Comparison of ENCODE assay signal across 8 mouse cellular contexts in genomic region chr6:48446256-48446655, GRCm38 (mm10). TPM values are rescaled to one million over a fixed set of nuclear protein-coding genes. Genes with fewer than 3 reads are reported as not detected.
DNase-seq lines count a peak whose midpoint lies in the region; ATAC-seq and TF ChIP-seq lines count a peak whose summit lies in the region.

No protein-coding gene starts in this region.

- no peak for TF ChIP-seq CTCF in E14TG2a.4 (conservative IDR thresholded peaks at IDR 0.05; ENCODE audit: low read length)

- H3K4me3 ChIP-seq in E14TG2a.4 (replicated peaks; ENCODE audit: low read length): peak overlapping the region; percentile 85
- peak overlapping the region; percentile 82 for H3K4me3 ChIP-seq in brown adipose tissue, adult 24 weeks (ENCODE audit: insufficient read depth, low read depth, low read length)
- H3K4me3 ChIP-seq in liver, embryonic 12.5 days: peak overlapping the region; percentile 65; the same call in 1 of the 2 replicates

- peaks cover 20% of the 10 kb centered on the region for H3K4me1 ChIP-seq in E14TG2a.4 (replicated peaks; ENCODE audit: low read depth, low read length)
- H3K4me1 ChIP-seq in brown adipose tissue, adult 24 weeks (ENCODE audit: control insufficient read depth, insufficient read depth, insufficient read length, low read length): peaks cover 9% of the 10 kb centered on the region
- H3K4me1 ChIP-seq in liver, embryonic 12.5 days: peaks cover 21% of the 10 kb centered on the region; the same call in 1 of the 2 replicates

- intact Hi-C loops in heart, postnatal 36 days (cut with DNase I): no loop called here

- DNase-seq in heart, postnatal 36 days: peak; percentile 17 to 37
- DNase-seq in thymus, postnatal 10 days (ENCODE audit: low spot score in 2 of 2): no peak
- DNase-seq in ovary, postnatal 10 days (ENCODE audit: low spot score): no peak
- no peak for DNase-seq in yolk sac, embryonic 10.5 days (ENCODE audit: low spot score)

- ATAC-seq in liver, embryonic 12.5 days: no peak
- no peak for ATAC-seq in CD4-positive, CD25-positive, alpha-beta regulatory T cell, adult 4 months

- 47% methylated on average over 3 of the region's 3 CpGs for WGBS in liver, embryonic 12.5 days (ENCODE audit: insufficient replicate concordance)

- peaks cover 13% of the 10 kb centered on the region for H3K9me3 ChIP-seq in E14TG2a.4 (ENCODE audit: low read length)
- H3K9me3 ChIP-seq in liver, embryonic 12.5 days (replicated peaks): 0 out of 2 replicates have a peak, but pooled peaks cover 8% of the 10 kb centered on the region

- H3K36me3 ChIP-seq in E14TG2a.4 (ENCODE audit: insufficient read depth, low read length): no peaks in the 10 kb centered on the region
- H3K36me3 ChIP-seq in liver, embryonic 12.5 days: peaks cover 14% of the 10 kb centered on the region

- peak overlapping the region; percentile 97 for H3K27ac ChIP-seq in brown adipose tissue, adult 24 weeks (replicated peaks; ENCODE audit: low read depth, low read length)
- no peak overlapping the region for H3K27ac ChIP-seq in liver, embryonic 12.5 days

- peaks cover 82% of the 10 kb centered on the region for H3K27me3 ChIP-seq in E14TG2a.4 (ENCODE audit: insufficient read depth, low read length)
- peaks cover 44% of the 10 kb centered on the region for H3K27me3 ChIP-seq in liver, embryonic 12.5 days (replicated peaks)

- H3K9ac ChIP-seq in liver, embryonic 12.5 days: 0 out of 2 replicates have a peak overlapping the region, but pooled peaks have one; percentile 6

- H3K4me2 ChIP-seq in liver, embryonic 12.5 days: peak overlapping the region; percentile 90

RNA-seq across cellular contexts. Expression of gene Zfp467, which starts 0.6 kb away (rescaled TPM):
- polyA plus RNA-seq in brown adipose tissue, adult 24 weeks (2012; ENCODE audit: insufficient read depth, insufficient read length, missing spikeins): 41.3 and 44.0 TPM in 2 replicates
- total RNA-seq in heart, postnatal 36 days (2021): 10 to 100 TPM; 10.8 to 15.4 TPM
- 2.9 and 3.9 TPM in 2 replicates for polyA plus RNA-seq in liver, embryonic 12.5 days (2016; fragmentation: Nextera tagmentation; extraction: Ambion mirVana)
- 10 to 100 TPM; 11.4 to 12.6 TPM for polyA plus RNA-seq in CD4-positive, CD25-positive, alpha-beta regulatory T cell, adult 4 months (2017; shearing (Covaris generic))

RNA-seq across cellular contexts. Expression of gene Sspo, which starts 1.8 kb away (rescaled TPM):
- polyA plus RNA-seq in brown adipose tissue, adult 24 weeks (2012; ENCODE audit: insufficient read depth, insufficient read length, missing spikeins): 0.25 TPM in 1 of 2 replicates, not detected in the other
- total RNA-seq in heart, postnatal 36 days (2021): under 1 TPM; 0.41 to 0.53 TPM
- polyA plus RNA-seq in liver, embryonic 12.5 days (2016; fragmentation: Nextera tagmentation; extraction: Ambion mirVana): 0.04 TPM in 1 of 2 replicates, not detected in the other
- polyA plus RNA-seq in CD4-positive, CD25-positive, alpha-beta regulatory T cell, adult 4 months (2017; shearing (Covaris generic)): under 1 TPM; 0.20 to 0.73 TPM

RNA-seq across cellular contexts. Expression of gene Krba1, which starts 50.9 kb away (rescaled TPM):
- polyA plus RNA-seq in brown adipose tissue, adult 24 weeks (2012; ENCODE audit: insufficient read depth, insufficient read length, missing spikeins): 5.9 and 6.6 TPM in 2 replicates
- total RNA-seq in heart, postnatal 36 days (2021): 10 to 100 TPM; 17.7 to 21.5 TPM
- polyA plus RNA-seq in liver, embryonic 12.5 days (2016; fragmentation: Nextera tagmentation; extraction: Ambion mirVana): 3.9 and 4.1 TPM in 2 replicates
- 10 to 100 TPM; 11.9 to 22.8 TPM for polyA plus RNA-seq in CD4-positive, CD25-positive, alpha-beta regulatory T cell, adult 4 months (2017; shearing (Covaris generic))

Comparison
In these comparisons a context has a peak if more than half of its experiments do, and no peak if none do; other contexts are left out.
1. DNase-seq: peak in heart, postnatal 36 days (2 of 2); none in thymus, postnatal 10 days (0 of 2), ovary, postnatal 10 days (single experiment) and yolk sac, embryonic 10.5 days (single experiment).
2. Peak in every context shown above with its lines, with median percentiles within 50 percentile points of each other: H3K4me3 ChIP-seq.